Mouse (Mus musculus) embryo, embryonic 11.5 days (tissue): ENCODE data around the gene Plin2.
"Not testable (repeated sequence)": the region's sequence is repeated elsewhere in the genome, so short reads cannot be mapped to it uniquely, and the experiment has no call there.

Source experiments
- DNase-seq: peaks from one replicate; pipeline ENCODE4 v3.0.0-alpha.2; 2012; ENCODE audit warnings: low read depth, low spot score

Gene Plin2

GRCm38 (mm10) chr4:86631831-86632230 is 38.0 kb downstream of the Plin2 start:
- DNase-seq: peak; percentile 16

GRCm38 (mm10) chr4:86626496-86626895 is 43.4 kb downstream of the Plin2 start:
- not testable (repeated sequence) for DNase-seq

GRCm38 (mm10) chr4:86625463-86625862 is 44.4 kb downstream of the Plin2 start:
- DNase-seq: no peak

GRCm38 (mm10) chr4:86622532-86622931 is 47.3 kb downstream of the Plin2 start:
- DNase-seq: not testable (repeated sequence)

GRCm38 (mm10) chr4:86622116-86622515 is 47.7 kb downstream of the Plin2 start:
- DNase-seq: no peak

GRCm38 (mm10) chr4:86620506-86620905 is 49.4 kb downstream of the Plin2 start:
- DNase-seq: no peak

- no peak for DNase-seq
Observed at GRCm38 (mm10) chr4:86612289-86612620, 57.6 kb downstream of the Plin2 start.

GRCm38 (mm10) chr4:86611524-86612288 is 58.2 kb downstream of the Plin2 start, which contains the start of gene Haus6:
TSS of gene Haus6 (minus strand) at chr4:86612055.
- DNase-seq: peak; percentile 93
